Mouse (Mus musculus): ENCODE results near the gene C1galt1c1. TPM values are rescaled to one million over a fixed set of nuclear protein-coding genes. Genes with fewer than 3 reads are reported as not detected.

Gene C1galt1c1
- 26.3 and 29.2 TPM in 2 replicates for polyA plus RNA-seq (2016; fragmentation: Nextera tagmentation; extraction: Ambion mirVana)

- Histone ChIP-seq H3K9me3 (no peaks in the 10 kb centered on the region), H3K27ac (peak within 1 kb of the TSS; percentile 57; the same call in 1 of the 2 replicates), H3K36me3 (no peaks in the 10 kb centered on the region), H3K27me3 (replicated peaks) (no peaks in the 10 kb centered on the region), H3K9ac (peak within 1 kb of the TSS; percentile 47; the same call in 1 of the 2 replicates), H3K4me2 (replicated peaks) (peak within 1 kb of the TSS; percentile 49), H3K4me1 (no peaks in the 10 kb centered on the region; the same call in 1 of the 2 replicates), H3K4me3 (peak within 1 kb of the TSS; percentile 49)
- ATAC-seq (ENCODE audit: low FRiP score, low read depth) = peak; percentile 99
- WGBS = 21% methylated on average over 34 of the region's 43 CpGs
Measured at GRCm38 (mm10) chrX:38634801-38635637, at the start of gene C1galt1c1. TSS of gene C1galt1c1 (minus strand) at chrX:38635087.

- Histone ChIP-seq H3K9me3 (no peaks in the 10 kb centered on the region), H3K9ac (no peak overlapping the region), H3K27ac (no peak overlapping the region), H3K4me3 (no peak overlapping the region), H3K4me2 (replicated peaks) (no peak overlapping the region), H3K4me1 (no peaks in the 10 kb centered on the region), H3K36me3 (no peaks in the 10 kb centered on the region), H3K27me3 (replicated peaks) (no peaks in the 10 kb centered on the region)
- no peak for ATAC-seq (ENCODE audit: low FRiP score, low read depth)
- WGBS = 62% methylated on average over 2 of the region's 2 CpGs
Measured at GRCm38 (mm10) chrX:38681972-38682371, 47.1 kb upstream of the C1galt1c1 start.

- H3K4me3 ChIP-seq = no peak overlapping the region
- WGBS = 72% methylated on average over 6 of the region's 6 CpGs
- no peak for ATAC-seq (ENCODE audit: low FRiP score, low read depth)
- H3K4me2 ChIP-seq (replicated peaks) = no peak overlapping the region
- H3K9me3 ChIP-seq = no peaks in the 10 kb centered on the region
- no peaks in the 10 kb centered on the region for H3K27me3 ChIP-seq (replicated peaks)
- H3K27ac ChIP-seq = no peak overlapping the region
- no peaks in the 10 kb centered on the region for H3K4me1 ChIP-seq
- no peak overlapping the region for H3K9ac ChIP-seq
- H3K36me3 ChIP-seq = no peaks in the 10 kb centered on the region
Measured at GRCm38 (mm10) chrX:38669111-38669903, 34.4 kb upstream of the C1galt1c1 start.

GRCm38 (mm10) chrX:38656206-38656883 lies 21.5 kb upstream of the C1galt1c1 start:
- Histone ChIP-seq H3K9me3 (no peaks in the 10 kb centered on the region), H3K4me3 (no peak overlapping the region), H3K9ac (no peak overlapping the region), H3K4me1 (no peaks in the 10 kb centered on the region), H3K4me2 (replicated peaks) (no peak overlapping the region), H3K27ac (no peak overlapping the region), H3K36me3 (no peaks in the 10 kb centered on the region), H3K27me3 (replicated peaks) (no peaks in the 10 kb centered on the region)
- ATAC-seq (ENCODE audit: low FRiP score, low read depth) = 0 out of 2 replicates have a peak, but pooled peaks have one; percentile 44
- WGBS = 65% methylated on average over 4 of the region's 4 CpGs

GRCm38 (mm10) chrX:38654681-38655080 lies 19.8 kb upstream of the C1galt1c1 start:
- H3K4me1 ChIP-seq = no peaks in the 10 kb centered on the region
- no peak for ATAC-seq (ENCODE audit: low FRiP score, low read depth)
- H3K9ac ChIP-seq = no peak overlapping the region
- H3K9me3 ChIP-seq = no peaks in the 10 kb centered on the region
- no peak overlapping the region for H3K4me3 ChIP-seq
- H3K4me2 ChIP-seq (replicated peaks) = no peak overlapping the region
- H3K36me3 ChIP-seq = no peaks in the 10 kb centered on the region
- no peak overlapping the region for H3K27ac ChIP-seq
- WGBS = 83% methylated on average over 5 of the region's 5 CpGs
- no peaks in the 10 kb centered on the region for H3K27me3 ChIP-seq (replicated peaks)

GRCm38 (mm10) chrX:38653181-38653580 lies 18.3 kb upstream of the C1galt1c1 start:
- 78% methylated on average over 1 of the region's 1 CpGs for WGBS
- Histone ChIP-seq H3K4me2 (replicated peaks) (no peak overlapping the region), H3K4me3 (no peak overlapping the region), H3K36me3 (no peaks in the 10 kb centered on the region), H3K9ac (no peak overlapping the region), H3K27me3 (replicated peaks) (no peaks in the 10 kb centered on the region), H3K9me3 (no peaks in the 10 kb centered on the region), H3K4me1 (no peaks in the 10 kb centered on the region), H3K27ac (no peak overlapping the region)
- ATAC-seq (ENCODE audit: low FRiP score, low read depth) = no peak

- no peak overlapping the region for H3K4me3 ChIP-seq
- ATAC-seq (ENCODE audit: low FRiP score, low read depth) = 0 out of 2 replicates have a peak, but pooled peaks have one; percentile 41
- H3K27me3 ChIP-seq (replicated peaks) = no peaks in the 10 kb centered on the region
- H3K36me3 ChIP-seq = no peaks in the 10 kb centered on the region
- H3K27ac ChIP-seq = no peak overlapping the region
- no peak overlapping the region for H3K4me2 ChIP-seq (replicated peaks)
- WGBS = 32% methylated on average over 5 of the region's 7 CpGs
- H3K9me3 ChIP-seq = no peaks in the 10 kb centered on the region
- H3K9ac ChIP-seq = no peak overlapping the region
- no peaks in the 10 kb centered on the region for H3K4me1 ChIP-seq
Measured at GRCm38 (mm10) chrX:38651167-38651566, 16.3 kb upstream of the C1galt1c1 start.

GRCm38 (mm10) chrX:38650404-38651039 lies 15.6 kb upstream of the C1galt1c1 start:
- 48% methylated on average over 9 of the region's 9 CpGs for WGBS

GRCm38 (mm10) chrX:38642183-38642582 lies 7.3 kb upstream of the C1galt1c1 start:
- Histone ChIP-seq H3K27ac (no peak overlapping the region), H3K4me2 (replicated peaks) (no peak overlapping the region), H3K4me1 (no peaks in the 10 kb centered on the region), H3K9ac (no peak overlapping the region), H3K36me3 (no peaks in the 10 kb centered on the region), H3K27me3 (replicated peaks) (no peaks in the 10 kb centered on the region), H3K9me3 (no peaks in the 10 kb centered on the region), H3K4me3 (no peak overlapping the region)
- no peak for ATAC-seq (ENCODE audit: low FRiP score, low read depth)
- WGBS = 58% methylated on average over 4 of the region's 4 CpGs

More at GRCm38 (mm10) chrX:38650404-38651039, 15.6 kb upstream of the C1galt1c1 start:
- Histone ChIP-seq H3K4me2 (replicated peaks) (no peak overlapping the region), H3K9me3 (no peaks in the 10 kb centered on the region), H3K4me3 (no peak overlapping the region), H3K27me3 (replicated peaks) (no peaks in the 10 kb centered on the region), H3K36me3 (no peaks in the 10 kb centered on the region), H3K4me1 (no peaks in the 10 kb centered on the region), H3K27ac (no peak overlapping the region), H3K9ac (no peak overlapping the region)
- ATAC-seq (ENCODE audit: low FRiP score, low read depth) = no peak

- no peaks in the 10 kb centered on the region for H3K4me1 ChIP-seq
- H3K4me3 ChIP-seq = no peak overlapping the region
- H3K4me2 ChIP-seq (replicated peaks) = no peak overlapping the region
- no peak overlapping the region for H3K9ac ChIP-seq
- H3K27ac ChIP-seq = no peak overlapping the region
- no peaks in the 10 kb centered on the region for H3K9me3 ChIP-seq
- H3K36me3 ChIP-seq = no peaks in the 10 kb centered on the region
- WGBS = 32% methylated on average over 4 of the region's 4 CpGs
- no peak for ATAC-seq (ENCODE audit: low FRiP score, low read depth)
- H3K27me3 ChIP-seq (replicated peaks) = no peaks in the 10 kb centered on the region
Measured at GRCm38 (mm10) chrX:38641435-38641834, 6.5 kb upstream of the C1galt1c1 start.

GRCm38 (mm10) chrX:38635638-38635931 lies 698 bp upstream of the C1galt1c1 start:
- ATAC-seq (ENCODE audit: low FRiP score, low read depth) = no peak
- peak overlapping the region; percentile 49 for H3K4me2 ChIP-seq (replicated peaks)
- no peaks in the 10 kb centered on the region for H3K27me3 ChIP-seq (replicated peaks)
- no peak overlapping the region for H3K9ac ChIP-seq
- H3K27ac ChIP-seq = no peak overlapping the region
- H3K36me3 ChIP-seq = no peaks in the 10 kb centered on the region
- H3K9me3 ChIP-seq = no peaks in the 10 kb centered on the region
- H3K4me1 ChIP-seq = no peaks in the 10 kb centered on the region; the same call in 1 of the 2 replicates
- peak overlapping the region; percentile 49; the same call in 1 of the 2 replicates for H3K4me3 ChIP-seq
